In the genomic region with DNA sequence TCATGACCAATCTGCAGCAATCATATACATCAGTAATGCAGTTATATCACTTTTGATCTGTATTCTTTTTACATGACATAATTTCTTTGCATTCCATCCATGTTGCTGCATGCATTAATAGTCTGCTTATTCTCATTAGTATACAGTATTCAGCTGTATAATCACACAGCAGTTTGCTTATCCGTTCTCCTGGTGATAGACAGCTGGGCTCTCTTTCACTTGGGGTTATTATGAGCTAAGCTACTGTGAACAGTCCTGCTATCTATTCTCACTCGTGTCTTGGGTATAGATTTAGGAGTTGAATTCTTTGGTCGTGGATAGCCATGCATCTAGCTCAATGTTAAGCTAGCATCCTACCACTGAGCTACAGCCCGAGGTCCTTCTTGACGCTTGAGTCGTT, we compare ENCODE assay signal across 22 mouse cellular contexts.
"Had no signal": no experiment of that assay in that cellular context is flagged by ENCODE, and none has a peak within 500 bp of the region (broad histone marks: within the 10 kb centered on the region; RNA-seq: fewer than 3 reads in every experiment).

No protein-coding gene starts in this region.

- H3K27me3 ChIP-seq: limb, embryonic 12.5 days; limb, embryonic 15.5 days; midbrain, embryonic 12.5 days; neural tube, embryonic 13.5 days; stomach, embryonic 15.5 days had no signal

- DNase-seq: kidney, adult 18-20 months; kidney, adult 9 months; kidney, postnatal 14 days; kidney, postnatal 4 days; left cerebral cortex, postnatal 4 days; liver, postnatal 0 days; lung, embryonic 14.5 days; retina, postnatal 1 day; right cerebral cortex, postnatal 25 days; spleen, adult 18-20 months; thymus, adult 2 months; thymus, postnatal 14 days had no signal

- H3K4me2 ChIP-seq: limb, embryonic 12.5 days; limb, embryonic 15.5 days; liver, embryonic 11.5 days; lung, embryonic 14.5 days; midbrain, embryonic 12.5 days; neural tube, embryonic 13.5 days; stomach, embryonic 15.5 days had no signal

- H3K9me3 ChIP-seq: limb, embryonic 12.5 days; limb, embryonic 15.5 days; midbrain, embryonic 12.5 days; neural tube, embryonic 13.5 days; stomach, embryonic 15.5 days had no signal

- ATAC-seq: liver, postnatal 0 days; lung, postnatal 0 days had no signal

- H3K27ac ChIP-seq: limb, embryonic 12.5 days; limb, embryonic 15.5 days; liver, embryonic 14.5 days; macrophage; midbrain, embryonic 12.5 days; neural tube, embryonic 13.5 days; stomach, embryonic 15.5 days had no signal

- H3K9ac ChIP-seq: limb, embryonic 12.5 days; limb, embryonic 15.5 days; liver, embryonic 14.5 days; liver, postnatal 0 days; lung, embryonic 14.5 days; midbrain, embryonic 12.5 days; neural tube, embryonic 13.5 days; stomach, embryonic 15.5 days had no signal

- H3K36me3 ChIP-seq: limb, embryonic 12.5 days; limb, embryonic 15.5 days; midbrain, embryonic 12.5 days; neural tube, embryonic 13.5 days; stomach, embryonic 15.5 days had no signal

- H3K4me3 ChIP-seq: limb, embryonic 12.5 days; limb, embryonic 15.5 days; midbrain, embryonic 12.5 days; myocyte; neural tube, embryonic 13.5 days; stomach, embryonic 15.5 days had no signal

- H3K4me1 ChIP-seq: limb, embryonic 15.5 days; stomach, embryonic 15.5 days had no signal
